Mouse (Mus musculus): ENCODE measurements at regions not wholly inside any gene's neighbourhood (a gene's known extent, or its start where the extent isn't known, plus 50 kb on each side); places are given as distances from the start of the nearest gene placed in this dataset.

DNA sequence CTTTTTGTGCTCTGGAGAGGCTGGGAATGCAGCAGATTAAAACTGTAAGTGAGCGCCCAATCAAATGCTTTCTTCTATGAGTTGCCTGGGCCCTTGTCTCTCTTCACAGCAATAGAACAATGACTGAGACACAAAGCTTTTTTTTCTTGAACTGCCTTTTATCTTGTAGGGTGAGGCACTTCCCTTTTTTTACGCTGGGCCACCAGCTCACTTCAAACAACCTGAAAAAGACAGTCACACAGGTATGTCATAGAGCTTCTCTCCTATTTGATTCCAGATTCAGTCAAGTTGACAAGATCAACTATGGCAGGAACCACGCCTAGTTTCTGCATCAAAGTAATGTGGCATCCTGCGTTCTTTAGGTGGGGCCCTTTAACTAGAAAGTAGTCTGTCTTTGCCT lies 246.2 kb upstream of the Lyplal1 start:
- ATAC-seq (ENCODE audit: insufficient number of reproducible peaks, low FRiP score, low TSS enrichment, low read depth) = no peak
- Histone ChIP-seq H3K36me3 (no peaks in the 10 kb centered on the region), H3K27ac (no peak overlapping the region), H3K9ac (no peak overlapping the region), H3K4me3 (no peak overlapping the region), H3K9me3 (no peaks in the 10 kb centered on the region), H3K4me1 (peaks cover 4% of the 10 kb centered on the region; the same call in 1 of the 2 replicates), H3K27me3 (no peaks in the 10 kb centered on the region), H3K4me2 (no peak overlapping the region)
- 89% methylated on average over 4 of the region's 4 CpGs for WGBS

DNA sequence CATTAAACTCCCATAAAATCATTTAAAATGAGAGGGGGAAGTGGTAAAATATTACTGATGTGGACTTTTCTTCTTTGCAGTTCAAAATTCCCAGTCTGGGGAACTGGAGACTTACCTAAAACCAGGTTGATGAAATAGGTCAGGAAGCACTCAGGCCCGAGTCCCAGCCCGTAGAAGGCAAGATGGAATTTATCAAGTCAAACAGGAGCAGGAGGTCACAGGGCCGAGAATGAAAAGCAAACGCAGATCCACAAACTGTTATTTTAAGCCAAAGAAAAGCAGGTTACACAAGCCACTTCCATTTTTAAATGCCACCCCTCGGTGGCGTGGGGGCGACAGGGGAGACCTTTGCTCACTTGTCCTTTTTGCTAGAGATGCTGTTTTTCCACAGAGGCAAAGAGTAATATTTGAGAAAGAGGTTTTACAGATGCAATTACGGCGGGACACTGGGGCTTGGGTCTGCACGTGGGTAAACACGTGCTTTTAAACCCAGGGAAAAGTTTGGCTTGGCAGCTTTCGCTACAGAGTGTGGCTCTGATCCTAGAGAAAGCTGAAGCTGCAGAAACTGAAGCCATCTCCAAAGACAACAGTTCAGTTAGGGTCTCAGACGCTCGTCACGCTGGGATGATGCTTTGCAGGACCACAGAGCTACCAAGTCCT lies 241.0 kb upstream of the Lyplal1 start:
- H3K4me2 ChIP-seq = peak overlapping the region; percentile 22
- ATAC-seq (ENCODE audit: insufficient number of reproducible peaks, low FRiP score, low TSS enrichment, low read depth) = 0 out of 2 replicates have a peak, but pooled peaks have one; percentile 44
- peak overlapping the region; percentile 29 for H3K27ac ChIP-seq

DNA sequence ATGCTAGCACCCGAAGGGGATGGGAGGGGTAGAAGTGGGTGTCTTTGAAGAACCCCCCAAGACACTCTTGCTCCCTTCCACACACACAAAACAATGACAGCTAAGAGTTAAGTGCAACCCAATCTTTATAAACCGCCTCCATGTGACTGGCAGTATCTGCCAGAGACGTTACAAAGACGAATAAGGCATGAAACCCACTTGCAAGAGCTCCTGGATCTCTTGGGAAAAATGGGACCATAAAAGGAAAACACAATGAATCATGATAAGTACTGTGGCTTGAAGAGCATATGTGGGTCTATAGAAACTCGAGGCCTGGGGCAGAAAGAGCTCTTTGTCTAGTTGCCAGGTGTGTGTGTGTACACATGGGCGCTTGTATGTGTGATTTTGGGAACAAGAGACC lies 237.6 kb upstream of the Lyplal1 start:
- H3K36me3 ChIP-seq = no peaks in the 10 kb centered on the region
- no peaks in the 10 kb centered on the region for H3K27me3 ChIP-seq
- WGBS = 47% methylated on average over 6 of the region's 6 CpGs
- no peaks in the 10 kb centered on the region for H3K9me3 ChIP-seq
- H3K4me1 ChIP-seq = peaks cover 10% of the 10 kb centered on the region
- H3K27ac ChIP-seq = no peak overlapping the region
- no peak for ATAC-seq (ENCODE audit: insufficient number of reproducible peaks, low FRiP score, low TSS enrichment, low read depth)
- no peak overlapping the region for H3K4me2 ChIP-seq
- no peak overlapping the region for H3K9ac ChIP-seq
- no peak overlapping the region for H3K4me3 ChIP-seq

More for the DNA sequence above, 241.0 kb upstream of the Lyplal1 start:
- H3K4me1 ChIP-seq = peaks cover 10% of the 10 kb centered on the region
- no peaks in the 10 kb centered on the region for H3K36me3 ChIP-seq
- H3K27me3 ChIP-seq = no peaks in the 10 kb centered on the region
- 27% methylated on average over 15 of the region's 15 CpGs for WGBS
- H3K9ac ChIP-seq = no peak overlapping the region
- no peaks in the 10 kb centered on the region for H3K9me3 ChIP-seq
- H3K4me3 ChIP-seq = no peak overlapping the region

DNA sequence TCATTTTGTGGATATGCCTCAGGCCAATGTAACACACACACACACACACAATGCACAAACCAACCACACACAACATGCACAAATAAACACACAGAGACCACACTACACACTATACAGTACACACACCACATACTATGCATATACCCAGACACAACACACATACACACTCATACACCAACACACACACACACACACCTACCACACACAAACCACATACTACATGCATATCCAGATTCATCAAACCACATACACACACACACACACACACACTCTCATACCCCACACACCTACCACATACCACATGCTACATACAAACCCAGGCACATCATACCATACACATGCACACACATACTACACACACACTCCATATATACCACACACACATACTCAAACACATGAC lies 237.0 kb upstream of the Lyplal1 start:
- ATAC-seq (ENCODE audit: insufficient number of reproducible peaks, low FRiP score, low TSS enrichment, low read depth) = no peak

DNA sequence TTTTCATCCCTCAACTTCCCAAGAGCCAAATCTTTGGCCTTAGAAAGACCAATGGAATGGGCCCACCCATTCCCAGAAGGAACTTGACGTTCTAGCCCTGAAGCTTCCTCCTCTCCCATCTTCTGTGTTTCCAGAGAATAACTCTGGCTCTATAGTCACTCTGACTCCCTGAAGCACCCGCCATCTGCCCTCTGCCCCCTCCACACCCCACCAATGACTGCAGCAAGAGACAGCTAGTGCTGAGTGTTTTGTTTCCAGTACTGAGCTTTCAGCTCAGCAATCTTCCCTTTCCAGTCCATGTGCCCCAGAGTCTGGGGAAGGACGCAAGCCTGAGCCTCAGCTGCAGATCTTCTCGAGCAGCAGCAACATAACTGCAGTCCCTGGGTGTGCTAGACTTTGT lies 233.3 kb upstream of the Lyplal1 start:
- Histone ChIP-seq H3K27ac (no peak overlapping the region), H3K27me3 (no peaks in the 10 kb centered on the region), H3K4me3 (no peak overlapping the region), H3K9me3 (no peaks in the 10 kb centered on the region), H3K4me1 (peaks cover 12% of the 10 kb centered on the region), H3K36me3 (no peaks in the 10 kb centered on the region), H3K4me2 (no peak overlapping the region), H3K9ac (no peak overlapping the region)
- 86% methylated on average over 4 of the region's 4 CpGs for WGBS
- ATAC-seq (ENCODE audit: insufficient number of reproducible peaks, low FRiP score, low TSS enrichment, low read depth) = no peak

More for the DNA sequence above, 237.0 kb upstream of the Lyplal1 start:
- Histone ChIP-seq H3K27ac (no peak overlapping the region), H3K9ac (no peak overlapping the region), H3K9me3 (no peaks in the 10 kb centered on the region), H3K4me1 (peaks cover 10% of the 10 kb centered on the region), H3K4me3 (no peak overlapping the region), H3K4me2 (no peak overlapping the region), H3K27me3 (no peaks in the 10 kb centered on the region), H3K36me3 (no peaks in the 10 kb centered on the region)

DNA sequence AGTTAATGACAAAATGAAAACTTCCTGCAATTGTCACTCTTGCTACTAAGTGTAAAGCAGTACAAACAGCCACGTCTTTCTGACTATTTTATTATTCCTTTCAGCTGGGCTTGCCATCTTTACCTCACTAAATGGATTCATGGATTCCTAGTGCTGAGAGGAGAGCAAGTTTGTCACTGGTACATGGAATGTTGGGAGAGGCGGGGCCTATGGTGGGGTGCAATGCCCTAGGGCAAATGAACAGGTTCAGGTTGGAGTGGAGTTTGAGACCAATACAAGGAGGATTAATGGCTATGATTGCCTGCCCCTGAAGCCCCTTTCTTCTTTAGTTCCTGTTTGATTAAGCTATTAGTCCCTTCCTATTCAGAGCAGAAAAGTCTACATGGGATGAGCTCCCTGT lies 232.9 kb upstream of the Lyplal1 start:
- ATAC-seq (ENCODE audit: insufficient number of reproducible peaks, low FRiP score, low TSS enrichment, low read depth) = no peak
- Histone ChIP-seq H3K9me3 (no peaks in the 10 kb centered on the region), H3K4me3 (no peak overlapping the region), H3K4me1 (peaks cover 12% of the 10 kb centered on the region), H3K36me3 (no peaks in the 10 kb centered on the region), H3K27me3 (no peaks in the 10 kb centered on the region), H3K4me2 (no peak overlapping the region), H3K27ac (no peak overlapping the region), H3K9ac (no peak overlapping the region)
- WGBS = 76% methylated on average over 2 of the region's 2 CpGs

DNA sequence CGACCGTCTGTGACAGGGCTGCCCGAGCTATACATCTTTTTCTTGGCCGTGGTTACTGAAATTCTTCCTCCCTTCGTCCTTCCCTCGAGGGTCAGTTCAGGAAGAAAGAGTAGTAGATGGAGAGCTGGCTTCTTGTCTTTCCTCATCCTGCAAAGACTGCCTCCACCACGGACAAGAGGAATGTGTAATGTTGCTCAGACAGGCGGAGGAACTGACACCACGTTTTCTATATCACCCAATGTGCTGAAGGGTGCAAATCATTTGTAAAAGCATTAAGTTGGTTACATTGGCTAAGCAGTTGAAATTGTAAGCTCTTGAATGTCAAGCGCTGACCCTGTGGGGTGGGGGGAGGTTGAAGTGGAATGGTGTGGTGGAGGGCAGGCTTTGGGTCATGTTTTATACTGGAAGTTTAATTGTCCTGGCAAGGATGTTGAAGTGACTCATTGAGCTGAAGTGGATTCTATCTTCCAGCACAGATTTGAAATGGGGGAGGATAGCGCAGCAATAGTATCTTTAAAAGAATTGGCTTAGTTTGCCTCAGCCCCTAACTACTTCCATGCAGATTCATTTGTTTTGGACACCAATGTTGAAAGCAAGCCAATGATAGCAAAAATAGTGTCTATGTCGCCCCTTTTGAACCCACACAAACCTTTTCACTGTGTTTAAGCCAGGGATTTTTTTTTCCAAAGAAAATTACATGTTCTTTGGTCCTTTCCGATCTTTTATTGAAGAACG lies 230.5 kb upstream of the Lyplal1 start:
- Histone ChIP-seq H3K4me1 (peaks cover 12% of the 10 kb centered on the region), H3K9me3 (no peaks in the 10 kb centered on the region), H3K27me3 (no peaks in the 10 kb centered on the region), H3K4me3 (no peak overlapping the region), H3K36me3 (no peaks in the 10 kb centered on the region), H3K27ac (no peak overlapping the region), H3K9ac (no peak overlapping the region), H3K4me2 (no peak overlapping the region)
- no peak for ATAC-seq (ENCODE audit: insufficient number of reproducible peaks, low FRiP score, low TSS enrichment, low read depth)
- 58% methylated on average over 14 of the region's 14 CpGs for WGBS

DNA sequence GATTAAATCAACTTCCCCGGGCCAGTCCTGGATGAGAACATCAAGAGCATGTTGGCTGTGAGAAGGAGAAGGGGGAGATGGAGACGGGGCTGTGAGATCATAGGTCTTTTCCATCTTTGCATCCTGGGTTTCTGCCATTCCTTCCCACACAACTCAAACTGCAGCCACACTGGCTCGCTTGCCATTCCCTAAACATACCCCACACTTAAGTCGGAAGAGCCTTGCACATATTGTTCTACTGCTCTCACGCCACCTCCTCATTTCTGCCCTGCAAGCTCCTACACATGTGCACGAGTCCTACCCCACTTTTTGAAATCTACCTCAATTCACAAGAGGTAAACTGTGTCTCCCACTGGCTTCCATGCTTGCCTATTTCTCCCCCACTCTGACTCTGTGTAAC lies 228.3 kb upstream of the Lyplal1 start:
- Histone ChIP-seq H3K4me2 (no peak overlapping the region), H3K4me3 (no peak overlapping the region), H3K9me3 (no peaks in the 10 kb centered on the region), H3K27me3 (no peaks in the 10 kb centered on the region), H3K36me3 (no peaks in the 10 kb centered on the region), H3K27ac (no peak overlapping the region), H3K4me1 (peaks cover 15% of the 10 kb centered on the region), H3K9ac (no peak overlapping the region)
- 83% methylated on average over 6 of the region's 6 CpGs for WGBS
- no peak for ATAC-seq (ENCODE audit: insufficient number of reproducible peaks, low FRiP score, low TSS enrichment, low read depth)

DNA sequence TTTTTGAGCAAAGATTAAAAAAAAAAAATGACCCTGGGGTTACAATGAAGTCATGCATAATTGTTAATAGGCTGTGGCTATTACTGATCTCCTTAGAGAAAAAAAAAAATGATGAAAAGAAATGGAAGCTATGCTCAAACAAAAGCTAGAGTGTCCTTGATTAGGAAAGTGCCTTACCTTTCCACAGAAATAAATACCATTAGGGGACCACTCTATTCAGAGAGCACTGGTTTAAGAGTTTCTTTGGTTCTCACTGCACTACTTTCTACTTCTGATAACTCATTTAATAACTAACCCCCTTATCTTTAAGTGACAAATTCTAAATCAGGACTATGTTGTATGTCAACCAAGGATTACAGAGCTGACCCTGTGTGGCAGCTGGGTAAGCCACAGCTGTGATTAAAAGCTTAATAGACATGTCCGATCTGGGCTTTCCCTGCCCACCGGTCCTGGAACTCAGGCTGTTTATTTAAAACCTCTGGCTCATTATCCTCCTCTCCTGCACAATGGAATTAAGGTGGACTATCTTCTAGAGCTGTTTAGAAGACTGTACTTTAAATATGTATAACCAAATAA lies 225.9 kb upstream of the Lyplal1 start:
- 37% methylated on average over 2 of the region's 2 CpGs for WGBS
- ATAC-seq (ENCODE audit: insufficient number of reproducible peaks, low FRiP score, low TSS enrichment, low read depth) = no peak

DNA sequence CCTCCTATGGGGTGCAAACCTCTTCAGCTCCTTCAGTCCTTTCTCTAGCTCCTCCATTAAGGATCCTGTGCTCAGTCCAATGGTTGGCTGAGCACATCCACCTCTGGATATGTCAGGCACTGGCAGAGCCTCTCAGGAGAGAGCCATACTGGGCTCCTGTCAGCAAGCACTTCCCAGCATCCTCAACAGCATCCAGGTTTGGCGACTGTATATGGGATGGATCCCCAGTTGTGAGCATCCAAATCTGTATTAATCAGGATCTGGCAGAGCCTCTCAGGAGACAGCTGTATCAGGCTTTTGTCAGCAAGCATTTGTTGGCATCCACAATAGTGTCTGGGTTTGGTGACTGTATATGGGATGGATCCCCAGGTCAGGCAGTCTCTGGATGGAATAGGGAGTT lies 225.3 kb upstream of the Lyplal1 start:
- Histone ChIP-seq H3K4me2 (no peak overlapping the region), H3K27me3 (no peaks in the 10 kb centered on the region), H3K4me3 (no peak overlapping the region), H3K4me1 (peaks cover 10% of the 10 kb centered on the region; the same call in 1 of the 2 replicates), H3K9me3 (no peaks in the 10 kb centered on the region), H3K27ac (no peak overlapping the region), H3K9ac (no peak overlapping the region), H3K36me3 (no peaks in the 10 kb centered on the region)
- 83% methylated on average over 1 of the region's 1 CpGs for WGBS
- ATAC-seq (ENCODE audit: insufficient number of reproducible peaks, low FRiP score, low TSS enrichment, low read depth) = no peak

More for the DNA sequence above, 225.9 kb upstream of the Lyplal1 start:
- H3K27me3 ChIP-seq = no peaks in the 10 kb centered on the region
- H3K36me3 ChIP-seq = no peaks in the 10 kb centered on the region
- no peaks in the 10 kb centered on the region for H3K9me3 ChIP-seq
- no peak overlapping the region for H3K9ac ChIP-seq
- H3K27ac ChIP-seq = no peak overlapping the region
- H3K4me2 ChIP-seq = no peak overlapping the region
- H3K4me3 ChIP-seq = no peak overlapping the region
- H3K4me1 ChIP-seq = peaks cover 15% of the 10 kb centered on the region

DNA sequence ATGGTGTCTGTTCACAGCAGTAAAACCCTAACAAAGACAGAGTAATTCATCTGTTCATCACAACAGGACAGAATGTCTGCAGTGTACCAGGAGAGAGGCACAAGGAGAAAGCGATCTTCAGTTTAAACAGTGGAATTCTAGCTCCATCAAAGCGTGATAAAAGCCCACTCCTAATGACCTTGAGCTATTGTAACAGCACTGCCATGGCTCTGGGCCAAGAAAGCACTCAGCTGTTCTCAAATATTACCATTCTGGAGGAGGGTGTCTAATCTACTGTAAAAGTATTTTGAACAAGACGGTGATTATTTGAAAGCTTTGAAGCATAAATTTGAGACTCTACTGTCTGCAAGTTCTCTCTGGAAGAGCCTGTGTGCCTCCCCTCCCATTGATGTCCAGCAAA lies 224.8 kb upstream of the Lyplal1 start:
- H3K4me1 ChIP-seq = peaks cover 8% of the 10 kb centered on the region; the same call in 1 of the 2 replicates
- no peak for ATAC-seq (ENCODE audit: insufficient number of reproducible peaks, low FRiP score, low TSS enrichment, low read depth)

DNA sequence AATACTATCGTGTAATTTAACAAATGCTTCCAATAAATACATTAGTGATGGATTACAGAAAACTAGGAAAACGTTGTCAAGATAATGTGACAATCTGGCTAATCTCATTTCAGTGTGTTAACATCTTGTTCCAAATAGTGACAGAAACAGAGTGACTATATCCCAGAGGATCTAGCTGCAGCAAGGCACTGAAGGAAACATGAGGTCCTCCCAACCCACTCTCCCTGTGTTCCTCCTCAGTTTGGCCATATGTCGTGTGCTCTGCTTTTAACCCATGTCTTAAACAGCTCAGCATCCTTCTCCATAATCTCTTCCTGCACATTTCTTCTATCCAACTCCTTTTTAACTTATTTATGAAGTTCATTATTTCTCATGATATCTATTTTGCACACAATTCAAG lies 223.6 kb upstream of the Lyplal1 start:
- Histone ChIP-seq H3K9me3 (no peaks in the 10 kb centered on the region), H3K36me3 (no peaks in the 10 kb centered on the region), H3K9ac (no peak overlapping the region), H3K4me3 (no peak overlapping the region), H3K4me2 (no peak overlapping the region), H3K4me1 (peaks cover 8% of the 10 kb centered on the region; the same call in 1 of the 2 replicates), H3K27me3 (no peaks in the 10 kb centered on the region), H3K27ac (no peak overlapping the region)
- no peak for ATAC-seq (ENCODE audit: insufficient number of reproducible peaks, low FRiP score, low TSS enrichment, low read depth)
- WGBS = 80% methylated on average over 3 of the region's 3 CpGs

More for the DNA sequence above, 224.8 kb upstream of the Lyplal1 start:
- Histone ChIP-seq H3K27me3 (no peaks in the 10 kb centered on the region), H3K9me3 (no peaks in the 10 kb centered on the region), H3K36me3 (no peaks in the 10 kb centered on the region), H3K9ac (no peak overlapping the region), H3K4me2 (no peak overlapping the region), H3K27ac (no peak overlapping the region), H3K4me3 (no peak overlapping the region)
- 62% methylated on average over 3 of the region's 3 CpGs for WGBS
